Mouse (Mus musculus): ENCODE measurements around the gene Rbfox1.

- TF ChIP-seq POLR2A (IDR thresholded peaks at IDR 0.05; ENCODE audit: insufficient read depth, low read depth, low read length) = no peak
- no peak for TF ChIP-seq CTCF (IDR thresholded peaks at IDR 0.05)
- TF ChIP-seq EP300 (IDR thresholded peaks at IDR 0.05; ENCODE audit: insufficient read depth, low read depth, low read length) = no peak
These were observed 1267.2 kb downstream of the Rbfox1 start for GRCm38 (mm10) chr16:7152401-7152800.
